Mouse (Mus musculus) hindbrain, embryonic 12.5 days (tissue): ENCODE measurements around the gene Gm20388. TPM values are rescaled to one million over a fixed set of nuclear protein-coding genes. Genes with fewer than 3 reads are reported as not detected.

Experiments used
- ATAC-seq: fragments of 200-750 bp; cut with Nextera tagmentation; 2 replicates; pipeline ENCODE4 v1.8.0; 2017; ENCODE audit warnings: moderate TSS enrichment; ENCODE audit not compliant: low FRiP score
- H3K27ac ChIP-seq: fragments of 300-500 bp; sonication (generic); 2 replicates; pipeline ENCODE4 v1.5.1; 2016; ENCODE audit warnings: mild to moderate bottlenecking
- H3K27me3 ChIP-seq: fragments of 300-500 bp; sonication (generic); 2 replicates; pipeline ENCODE4 v1.6.1; 2016; ENCODE audit warnings: mild to moderate bottlenecking
- H3K36me3 ChIP-seq: fragments of 300-500 bp; sonication (generic); 2 replicates; pipeline ENCODE4 v1.6.1; 2016; ENCODE audit warnings: mild to moderate bottlenecking
- H3K4me1 ChIP-seq: fragments of 300-500 bp; sonication (generic); 2 replicates; pipeline ENCODE4 v1.6.1; 2016
- H3K4me2 ChIP-seq: fragments of 300-500 bp; sonication (generic); replicated peaks from 2 replicates; pipeline ENCODE4 v1.6.1; 2016; ENCODE audit warnings: mild to moderate bottlenecking
- H3K4me3 ChIP-seq: fragments of 300-500 bp; sonication (generic); 2 replicates; pipeline ENCODE4 v1.5.1; 2016; ENCODE audit warnings: mild to moderate bottlenecking
- H3K9ac ChIP-seq: fragments of 300-500 bp; sonication (generic); 2 replicates; pipeline ENCODE4 v1.6.1; 2016; ENCODE audit warnings: mild to moderate bottlenecking, moderate library complexity
- H3K9me3 ChIP-seq: fragments of 300-500 bp; sonication (generic); replicated peaks from 2 replicates; pipeline ENCODE4 v1.6.1; 2016; ENCODE audit warnings: mild to moderate bottlenecking
- WGBS: fragments of 180-500 bp; shearing (Covaris S2); methylation state at CpG from one replicate; pipeline ENCODE4 v1.1.7; 2016; 5-methylcytosine and 5-hydroxymethylcytosine counted together
- polyA plus RNA-seq: library from polyadenylated mRNA; unstranded; fragments of >200 nt; fragmentation: Nextera tagmentation; extraction: Ambion mirVana; gene quantifications from 2 replicates; pipeline ENCODE4 v1.2.1, GENCODE M21; 2016

Gene Gm20388
- polyA plus RNA-seq, 1 experiment from 2014 or later: not detected

DNA sequence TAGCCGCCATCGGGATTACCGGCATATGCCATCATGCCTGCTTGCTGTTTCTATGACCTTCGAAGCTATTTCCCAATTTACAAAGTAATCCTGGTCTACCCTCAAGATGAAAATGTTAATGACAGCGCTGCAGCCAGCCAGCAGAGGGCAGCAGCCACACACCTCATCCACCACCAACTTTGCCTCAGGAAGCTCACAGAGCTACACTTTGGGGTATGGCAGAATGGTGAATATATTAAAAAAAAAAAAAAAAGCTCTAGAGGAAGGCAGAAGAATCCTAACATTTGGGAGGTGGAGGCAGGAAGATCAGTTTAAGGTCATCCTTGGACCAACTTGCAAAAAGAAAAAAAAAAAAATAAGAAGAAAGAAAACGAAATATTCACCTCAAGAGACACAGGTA is 1939.4 kb downstream of the Gm20388 start:
- no peak overlapping the region for H3K4me3 ChIP-seq
- no peaks in the 10 kb centered on the region for H3K36me3 ChIP-seq
- H3K27me3 ChIP-seq: peaks cover 7% of the 10 kb centered on the region
- peaks cover 14% of the 10 kb centered on the region for H3K4me1 ChIP-seq
- WGBS: 18% methylated on average over 6 of the region's 6 CpGs
- no peaks in the 10 kb centered on the region for H3K9me3 ChIP-seq
- ATAC-seq: no peak
- H3K9ac ChIP-seq: no peak overlapping the region
- no peak overlapping the region for H3K27ac ChIP-seq
- H3K4me2 ChIP-seq: no peak overlapping the region

DNA sequence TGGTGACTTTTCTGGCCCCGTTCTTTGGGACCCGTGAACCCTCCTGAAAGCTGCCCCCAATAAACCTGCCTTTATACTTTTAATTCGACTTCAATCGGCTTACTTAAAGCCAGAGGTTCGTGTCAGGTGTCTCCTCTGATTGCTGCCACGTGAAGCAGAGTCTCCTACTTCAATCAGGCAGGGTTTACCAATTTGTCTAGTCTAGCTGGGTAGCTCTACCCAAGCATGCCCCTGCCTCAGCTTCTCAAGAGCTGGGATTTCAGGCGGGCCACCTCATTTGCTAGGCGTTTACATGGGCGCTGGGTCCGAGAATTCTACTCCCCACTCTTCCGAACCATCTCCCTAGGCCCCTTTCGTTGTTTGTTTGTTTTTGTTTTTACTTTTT is 1939.8 kb downstream of the Gm20388 start:
- ATAC-seq: no peak
- Histone ChIP-seq H3K9ac (peak overlapping the region; percentile 23; the same call in 1 of the 2 replicates), H3K4me1 (peaks cover 14% of the 10 kb centered on the region), H3K4me3 (0 out of 2 replicates have a peak overlapping the region, but pooled peaks have one; percentile 3), H3K27ac (no peak overlapping the region), H3K9me3 (no peaks in the 10 kb centered on the region), H3K27me3 (peaks cover 7% of the 10 kb centered on the region), H3K4me2 (peak overlapping the region; percentile 47), H3K36me3 (no peaks in the 10 kb centered on the region)
- 46% methylated on average over 12 of the region's 12 CpGs for WGBS

DNA sequence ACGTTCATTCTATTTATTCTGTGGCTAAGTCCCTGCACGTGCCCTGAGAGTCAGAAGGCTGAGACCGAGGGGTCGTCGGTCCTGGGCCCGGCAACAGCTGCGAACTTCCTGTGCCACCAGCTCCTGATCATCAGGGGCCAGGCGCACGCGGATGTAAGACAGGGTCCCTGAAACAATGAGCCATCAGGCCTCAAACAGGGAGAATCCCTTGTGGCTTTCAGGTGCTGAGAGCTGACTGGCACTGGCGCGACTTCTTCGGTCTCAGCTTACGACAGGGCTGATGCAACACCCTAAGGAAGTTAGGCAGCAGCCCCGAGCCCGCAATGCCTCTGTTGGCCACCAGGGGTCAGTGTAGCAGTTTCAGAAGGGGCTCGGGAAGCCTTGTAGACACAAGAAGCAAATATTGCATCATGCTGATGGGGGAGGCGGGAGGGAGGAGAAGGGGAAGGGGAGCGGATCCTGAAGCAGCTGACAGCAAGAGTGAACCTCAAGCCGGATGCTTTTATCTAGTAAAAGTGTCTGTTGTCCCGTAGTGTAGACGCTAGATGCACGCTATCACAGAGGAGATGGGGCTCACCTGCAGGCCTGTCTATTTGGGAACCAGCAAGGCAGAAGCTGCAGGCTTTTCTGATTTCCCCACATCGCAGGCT is 1940.3 kb downstream of the Gm20388 start:
- no peaks in the 10 kb centered on the region for H3K36me3 ChIP-seq
- peak overlapping the region; percentile 44; the same call in 1 of the 2 replicates for H3K9ac ChIP-seq
- H3K9me3 ChIP-seq: no peaks in the 10 kb centered on the region
- no peak overlapping the region for H3K27ac ChIP-seq
- 7% methylated on average over 24 of the region's 24 CpGs for WGBS
- peak; percentile 79 for ATAC-seq
- H3K4me2 ChIP-seq: peak overlapping the region; percentile 47
- H3K4me3 ChIP-seq: peak overlapping the region; percentile 3; the same call in 1 of the 2 replicates
- peaks cover 7% of the 10 kb centered on the region for H3K27me3 ChIP-seq
- peaks cover 14% of the 10 kb centered on the region for H3K4me1 ChIP-seq

DNA sequence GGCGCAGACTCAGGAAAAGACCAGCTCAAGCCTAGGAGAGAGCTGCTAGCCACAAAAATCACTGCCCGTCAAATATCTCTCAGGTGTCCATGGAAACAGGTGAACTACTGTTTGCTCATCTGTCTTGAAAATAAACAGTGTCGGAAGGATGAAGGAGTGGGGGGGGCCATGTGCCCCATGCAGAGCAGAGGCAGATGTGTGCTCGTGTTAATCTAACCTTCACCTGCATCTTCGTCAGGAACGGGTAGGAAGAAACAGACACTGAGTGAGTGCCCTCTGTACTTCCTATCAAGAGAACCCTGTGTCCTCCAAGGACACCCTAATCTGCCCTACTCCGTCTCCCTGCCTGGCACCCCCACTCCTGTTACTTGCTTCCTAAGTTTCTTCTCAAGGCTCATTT is 1941.1 kb downstream of the Gm20388 start:
- Histone ChIP-seq H3K36me3 (no peaks in the 10 kb centered on the region), H3K4me2 (no peak overlapping the region), H3K9ac (peak overlapping the region; percentile 44; the same call in 1 of the 2 replicates), H3K4me1 (peaks cover 14% of the 10 kb centered on the region), H3K4me3 (no peak overlapping the region), H3K27ac (no peak overlapping the region), H3K9me3 (no peaks in the 10 kb centered on the region), H3K27me3 (peaks cover 7% of the 10 kb centered on the region)
- 45% methylated on average over 7 of the region's 7 CpGs for WGBS
- ATAC-seq: no peak

DNA sequence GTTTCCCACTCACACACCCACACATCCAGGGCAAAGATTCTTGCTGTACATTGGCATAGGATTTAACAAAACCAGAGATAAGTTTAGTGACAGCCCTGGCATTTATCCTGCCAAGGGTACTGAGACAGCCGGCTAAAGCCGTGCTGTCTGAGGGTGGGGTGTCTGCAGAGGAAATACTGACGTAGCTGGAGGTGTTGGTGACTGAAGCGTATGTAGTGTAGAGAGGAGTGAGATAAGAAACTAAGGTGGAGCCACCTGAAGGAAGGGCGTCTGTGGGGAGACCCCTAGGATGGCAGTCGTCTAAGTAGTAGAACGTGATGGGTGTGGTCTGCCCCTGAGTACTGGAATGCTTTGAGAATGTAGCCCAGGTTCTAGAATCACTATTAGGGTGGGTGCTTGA is 1941.8 kb downstream of the Gm20388 start:
- ATAC-seq: no peak
- no peaks in the 10 kb centered on the region for H3K9me3 ChIP-seq
- H3K4me3 ChIP-seq: no peak overlapping the region
- H3K27me3 ChIP-seq: peaks cover 7% of the 10 kb centered on the region
- no peak overlapping the region for H3K9ac ChIP-seq
- no peak overlapping the region for H3K4me2 ChIP-seq
- WGBS: 61% methylated on average over 7 of the region's 7 CpGs
- H3K27ac ChIP-seq: no peak overlapping the region
- no peaks in the 10 kb centered on the region for H3K36me3 ChIP-seq
- peaks cover 19% of the 10 kb centered on the region for H3K4me1 ChIP-seq

DNA sequence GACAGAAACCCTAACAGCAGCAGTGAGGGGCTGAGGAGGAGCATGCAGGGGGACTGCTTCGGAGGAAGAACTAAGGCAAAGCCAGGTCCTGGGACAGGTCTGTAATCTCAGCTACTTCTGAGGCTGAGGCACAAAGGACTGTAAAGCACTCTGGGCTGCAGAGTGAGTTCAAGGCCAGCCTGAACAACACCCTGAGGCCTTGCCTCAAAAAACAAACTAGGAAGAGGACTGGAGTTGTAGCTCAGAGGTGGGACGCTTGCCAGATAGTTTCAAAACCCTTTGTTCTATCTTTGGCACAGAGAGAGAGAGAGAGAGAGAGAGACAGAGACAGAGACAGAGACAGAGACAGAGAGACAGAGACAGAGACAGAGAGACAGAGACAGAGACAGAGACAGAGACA is 1942.9 kb downstream of the Gm20388 start:
- H3K36me3 ChIP-seq: no peaks in the 10 kb centered on the region

DNA sequence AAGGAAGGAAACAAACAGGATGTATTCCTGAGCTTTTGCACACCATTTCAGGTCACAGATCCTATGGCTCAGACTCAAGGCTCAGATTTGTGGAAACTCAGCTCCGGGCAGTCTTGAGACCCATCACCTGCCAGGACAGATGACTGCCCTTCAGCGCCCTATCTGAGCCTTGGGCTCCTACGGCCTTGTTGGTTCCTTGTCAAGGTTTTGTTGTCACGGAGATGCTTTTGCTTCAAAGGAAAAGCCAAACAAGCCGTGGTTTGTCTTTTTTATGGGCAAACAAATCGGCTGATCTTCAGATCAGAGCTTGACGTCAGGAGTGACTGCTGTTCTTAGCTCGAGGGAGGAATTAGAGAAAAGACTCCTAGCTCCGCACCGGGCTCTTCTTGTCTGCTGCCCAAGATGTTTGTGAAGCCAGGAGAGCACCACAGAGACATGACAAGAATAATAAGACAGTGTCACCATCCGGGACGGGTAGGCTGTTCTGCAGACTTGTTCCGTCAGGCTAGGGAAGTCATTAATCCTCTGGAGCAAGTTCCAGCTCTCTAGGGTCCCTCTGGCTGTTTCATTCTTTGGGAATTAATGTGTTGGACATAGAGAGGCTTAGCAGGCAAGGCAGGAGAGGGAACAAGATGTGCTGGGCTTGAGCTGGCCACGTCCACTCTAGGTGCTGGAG is 1945.6 kb downstream of the Gm20388 start:
- H3K27me3 ChIP-seq: peaks cover 7% of the 10 kb centered on the region
- H3K36me3 ChIP-seq: no peaks in the 10 kb centered on the region
- no peak overlapping the region for H3K9ac ChIP-seq
- H3K4me2 ChIP-seq: no peak overlapping the region
- ATAC-seq: no peak
- WGBS: 84% methylated on average over 14 of the region's 14 CpGs
- no peak overlapping the region for H3K4me3 ChIP-seq
- H3K27ac ChIP-seq: no peak overlapping the region
- H3K4me1 ChIP-seq: peaks cover 14% of the 10 kb centered on the region
- H3K9me3 ChIP-seq: no peaks in the 10 kb centered on the region

More for the DNA sequence above, 1942.9 kb downstream of the Gm20388 start:
- Histone ChIP-seq H3K9ac (no peak overlapping the region), H3K4me2 (no peak overlapping the region), H3K27me3 (peaks cover 7% of the 10 kb centered on the region), H3K4me3 (no peak overlapping the region), H3K4me1 (peaks cover 22% of the 10 kb centered on the region), H3K9me3 (no peaks in the 10 kb centered on the region), H3K27ac (no peak overlapping the region)
- 79% methylated on average over 2 of the region's 2 CpGs for WGBS
- ATAC-seq: no peak

DNA sequence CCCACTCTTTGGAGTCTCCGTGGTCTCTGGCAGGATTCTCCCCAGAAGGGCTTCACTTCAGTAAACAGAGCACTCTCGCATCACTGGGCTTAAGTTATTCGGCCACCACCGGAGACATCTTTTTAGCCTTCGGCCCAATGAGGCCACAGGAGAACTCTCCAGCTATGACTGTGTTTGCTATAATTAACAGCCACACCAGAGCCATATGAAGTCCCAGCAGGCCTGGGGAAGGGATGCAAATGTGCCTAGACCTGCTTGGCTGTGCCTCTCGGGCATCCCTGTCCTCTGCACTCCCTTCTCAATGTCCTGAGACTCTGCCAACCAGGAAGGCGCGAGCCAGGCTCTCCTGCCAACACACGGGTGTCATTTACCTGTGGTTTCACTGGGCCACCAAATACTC is 1946.7 kb downstream of the Gm20388 start:
- 48% methylated on average over 9 of the region's 9 CpGs for whole genome bisulfite sequencing
- no peak overlapping the region for H3K4me3 ChIP-seq
- H3K9ac ChIP-seq: no peak overlapping the region
- no peak overlapping the region for H3K27ac ChIP-seq
- no peaks in the 10 kb centered on the region for H3K36me3 ChIP-seq
- no peaks in the 10 kb centered on the region for H3K9me3 ChIP-seq
- ATAC-seq: no peak
- peaks cover 8% of the 10 kb centered on the region; the same call in 1 of the 2 replicates for H3K4me1 ChIP-seq
- no peak overlapping the region for H3K4me2 ChIP-seq
- no peaks in the 10 kb centered on the region for H3K27me3 ChIP-seq

DNA sequence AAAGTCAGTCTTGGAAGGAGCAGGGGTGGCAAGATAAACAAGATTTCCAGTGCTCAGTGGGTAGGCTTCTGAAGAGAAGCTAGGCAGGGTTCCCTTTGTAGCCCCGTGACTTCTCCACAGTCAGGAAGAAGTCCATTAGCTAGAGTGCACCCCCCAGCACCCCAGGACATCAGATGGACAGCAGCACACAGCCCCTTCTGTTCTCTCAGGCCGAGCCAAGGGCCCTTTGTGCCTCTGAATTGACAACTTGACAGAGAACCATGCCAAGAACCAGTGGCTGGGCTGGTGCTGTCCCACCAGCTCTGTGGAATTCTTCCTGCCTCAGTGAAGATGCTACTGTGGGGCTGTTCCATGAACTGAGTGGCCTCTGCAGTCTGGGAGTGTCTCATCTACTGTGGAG is 1947.1 kb downstream of the Gm20388 start:
- no peak overlapping the region for H3K4me2 ChIP-seq
- H3K27ac ChIP-seq: no peak overlapping the region
- no peaks in the 10 kb centered on the region for H3K9me3 ChIP-seq
- H3K27me3 ChIP-seq: no peaks in the 10 kb centered on the region
- ATAC-seq: no peak
- no peak overlapping the region for H3K9ac ChIP-seq
- peaks cover 8% of the 10 kb centered on the region; the same call in 1 of the 2 replicates for H3K4me1 ChIP-seq
- no peaks in the 10 kb centered on the region for H3K36me3 ChIP-seq
- 43% methylated on average over 2 of the region's 2 CpGs for WGBS
- H3K4me3 ChIP-seq: no peak overlapping the region

DNA sequence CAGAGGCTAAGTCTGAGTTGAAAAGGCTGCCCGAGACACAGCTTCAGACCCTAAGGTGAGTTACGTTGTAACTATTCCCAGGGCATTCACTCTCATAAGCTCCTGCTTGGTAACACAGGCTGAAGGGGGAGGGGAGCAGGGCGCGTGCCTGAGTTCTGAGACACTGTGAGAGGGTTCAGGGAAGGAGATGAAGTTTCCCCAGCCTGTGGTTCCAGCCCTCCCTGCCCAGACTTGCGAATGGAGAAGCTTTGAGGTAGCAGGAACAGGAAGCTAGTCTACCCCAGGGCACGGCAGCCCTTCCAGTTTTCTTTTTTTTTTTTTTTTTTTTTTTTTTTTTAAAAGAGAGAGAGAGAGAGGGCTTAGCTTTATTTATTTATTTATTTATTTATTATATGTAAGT is 1950.6 kb downstream of the Gm20388 start:
- H3K27ac ChIP-seq: no peak overlapping the region
- H3K4me2 ChIP-seq: no peak overlapping the region
- H3K4me1 ChIP-seq: peaks cover 8% of the 10 kb centered on the region; the same call in 1 of the 2 replicates
- WGBS: 65% methylated on average over 6 of the region's 6 CpGs
- no peaks in the 10 kb centered on the region for H3K27me3 ChIP-seq
- no peak for ATAC-seq
- no peak overlapping the region for H3K9ac ChIP-seq
- no peaks in the 10 kb centered on the region for H3K36me3 ChIP-seq
- no peaks in the 10 kb centered on the region for H3K9me3 ChIP-seq
- H3K4me3 ChIP-seq: no peak overlapping the region

DNA sequence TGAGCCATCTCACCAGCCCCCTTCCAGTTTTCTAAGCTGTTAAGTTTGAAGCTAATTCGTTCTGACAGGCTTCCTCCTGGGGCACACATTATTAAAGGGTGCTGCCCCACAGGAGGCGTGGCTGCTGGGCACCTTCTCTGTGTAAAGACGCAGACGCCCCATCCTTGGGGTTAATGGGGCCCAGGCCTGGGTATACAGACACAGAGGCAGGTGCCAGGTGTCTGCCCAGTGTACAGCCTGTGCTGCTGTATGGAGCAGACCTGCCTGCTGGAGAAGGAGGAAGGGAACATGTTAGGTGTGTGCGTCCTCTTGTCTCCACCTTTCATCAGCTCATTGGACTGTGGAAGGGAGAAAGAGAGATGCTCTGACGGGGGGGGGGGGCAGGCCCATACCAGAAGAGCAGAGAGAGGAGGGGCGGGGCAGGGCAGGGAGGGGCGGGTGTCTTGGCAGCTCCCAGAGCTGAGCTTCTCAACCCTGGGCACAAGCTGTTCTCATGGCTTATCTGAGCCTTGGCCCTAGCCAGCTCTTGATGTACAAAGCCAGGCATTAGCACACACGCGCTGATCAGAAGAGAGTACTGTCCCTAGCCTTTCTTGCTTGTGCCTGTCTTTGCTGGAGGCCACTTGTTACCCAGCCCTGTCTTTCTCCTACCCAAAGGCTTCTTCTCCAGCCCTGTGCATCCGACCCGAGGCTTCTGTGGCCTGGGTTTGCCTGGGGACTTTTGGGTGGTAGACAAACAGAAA is 1951.3 kb downstream of the Gm20388 start:
- no peak for ATAC-seq

DNA sequence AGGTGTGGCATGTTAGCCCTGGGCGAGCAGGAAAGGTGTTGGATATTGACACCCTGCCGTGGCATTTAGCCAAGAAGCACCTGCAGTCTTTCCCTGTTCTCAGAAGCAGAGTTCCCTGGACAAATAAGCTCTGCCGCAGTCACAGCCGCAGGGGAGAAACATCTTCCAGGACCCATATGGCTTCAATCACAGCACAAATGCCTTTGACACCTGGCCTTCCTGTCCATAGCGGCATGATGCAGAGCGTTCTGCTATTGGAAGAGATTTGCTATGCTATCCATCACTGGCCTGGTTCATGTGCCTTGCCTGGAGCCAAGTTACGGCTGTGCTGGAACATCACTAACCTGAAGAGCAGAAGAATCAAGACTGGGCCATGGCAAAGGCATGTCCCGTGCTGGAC is 1954.7 kb downstream of the Gm20388 start:
- Histone ChIP-seq H3K36me3 (no peaks in the 10 kb centered on the region), H3K9ac (no peak overlapping the region), H3K4me1 (no peaks in the 10 kb centered on the region), H3K27me3 (no peaks in the 10 kb centered on the region), H3K4me3 (no peak overlapping the region), H3K4me2 (no peak overlapping the region), H3K27ac (no peak overlapping the region), H3K9me3 (no peaks in the 10 kb centered on the region)
- WGBS: 73% methylated on average over 8 of the region's 8 CpGs
- no peak for ATAC-seq

More for the DNA sequence above, 1951.3 kb downstream of the Gm20388 start:
- Histone ChIP-seq H3K36me3 (no peaks in the 10 kb centered on the region), H3K9me3 (no peaks in the 10 kb centered on the region), H3K4me1 (peaks cover 7% of the 10 kb centered on the region; the same call in 1 of the 2 replicates), H3K27ac (no peak overlapping the region), H3K4me2 (no peak overlapping the region), H3K27me3 (no peaks in the 10 kb centered on the region), H3K4me3 (no peak overlapping the region), H3K9ac (no peak overlapping the region)
- 73% methylated on average over 10 of the region's 12 CpGs for WGBS
